Mouse (Mus musculus): ENCODE measurements around the gene BC028528.
"Not testable (repeated sequence)": the region's sequence is repeated elsewhere in the genome, so short reads cannot be mapped to it uniquely, and the experiment has no call there.

The BC028528 gene

DNA sequence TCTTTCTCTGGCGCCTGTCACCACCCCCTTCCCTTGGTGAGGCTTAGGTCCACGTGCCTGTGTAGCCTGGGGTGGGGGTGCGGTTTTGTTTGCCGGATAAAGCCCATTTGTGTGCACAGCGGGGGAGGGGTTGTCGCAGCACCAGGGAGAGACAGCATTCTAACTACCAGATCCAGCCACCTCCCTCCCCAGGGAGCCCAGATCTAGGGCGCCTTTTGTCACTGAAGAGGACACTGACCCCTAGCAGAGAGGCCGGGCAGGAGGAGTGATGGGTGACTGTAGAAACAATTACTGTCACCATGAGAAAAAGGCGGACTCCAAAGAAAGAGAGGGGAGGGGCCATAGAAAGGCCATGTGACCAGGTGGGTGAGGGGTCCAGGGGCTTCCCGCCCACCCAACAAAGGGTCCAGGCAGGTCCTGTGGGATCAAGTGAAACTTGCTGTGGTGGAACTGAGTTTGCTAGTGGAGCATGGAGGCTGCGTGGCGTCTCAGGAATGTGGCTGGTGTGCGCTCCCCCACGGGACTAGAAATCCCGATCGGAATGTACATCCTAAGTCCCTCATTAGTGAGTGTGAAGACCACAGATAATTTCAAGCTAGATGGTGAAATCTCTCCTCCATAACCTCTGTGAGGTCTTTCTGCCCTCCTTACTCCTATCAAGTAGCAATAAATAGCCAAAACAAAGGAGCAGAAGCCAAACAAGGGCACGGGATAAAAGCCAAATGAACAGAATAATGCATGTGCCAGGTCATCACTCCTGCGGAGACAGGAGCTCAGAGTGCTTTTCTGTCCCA lies 13.5 kb upstream of the BC028528 start:
- peak in 1 of 2 experiments; percentile 58 for DNase-seq

DNA sequence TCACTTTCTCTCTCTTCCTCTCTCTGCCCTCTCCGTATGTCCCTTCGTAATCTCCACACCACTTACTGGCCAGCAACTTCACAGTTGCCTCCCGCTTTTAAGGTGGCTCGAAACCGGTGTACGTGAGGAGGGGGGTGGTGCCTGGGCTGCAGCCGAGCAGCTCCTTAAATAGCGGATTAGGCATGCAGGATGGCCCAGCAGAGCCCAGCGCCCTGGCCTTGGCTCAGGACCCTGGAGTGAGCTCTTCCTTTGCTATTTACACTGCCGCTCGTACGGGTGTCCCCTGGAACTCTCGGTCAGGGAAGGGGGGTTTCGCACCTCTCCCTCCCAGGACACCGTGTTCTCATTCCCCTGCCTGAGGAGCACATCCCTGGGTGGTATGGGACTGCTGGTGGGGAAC lies 12.8 kb upstream of the BC028528 start, which contains the start of gene Car14:
Car14 (minus strand) TSS at position 124 of the 400 bp plus-strand sequence.
- peak in 1 of 2 experiments; percentile 29 for DNase-seq

DNA sequence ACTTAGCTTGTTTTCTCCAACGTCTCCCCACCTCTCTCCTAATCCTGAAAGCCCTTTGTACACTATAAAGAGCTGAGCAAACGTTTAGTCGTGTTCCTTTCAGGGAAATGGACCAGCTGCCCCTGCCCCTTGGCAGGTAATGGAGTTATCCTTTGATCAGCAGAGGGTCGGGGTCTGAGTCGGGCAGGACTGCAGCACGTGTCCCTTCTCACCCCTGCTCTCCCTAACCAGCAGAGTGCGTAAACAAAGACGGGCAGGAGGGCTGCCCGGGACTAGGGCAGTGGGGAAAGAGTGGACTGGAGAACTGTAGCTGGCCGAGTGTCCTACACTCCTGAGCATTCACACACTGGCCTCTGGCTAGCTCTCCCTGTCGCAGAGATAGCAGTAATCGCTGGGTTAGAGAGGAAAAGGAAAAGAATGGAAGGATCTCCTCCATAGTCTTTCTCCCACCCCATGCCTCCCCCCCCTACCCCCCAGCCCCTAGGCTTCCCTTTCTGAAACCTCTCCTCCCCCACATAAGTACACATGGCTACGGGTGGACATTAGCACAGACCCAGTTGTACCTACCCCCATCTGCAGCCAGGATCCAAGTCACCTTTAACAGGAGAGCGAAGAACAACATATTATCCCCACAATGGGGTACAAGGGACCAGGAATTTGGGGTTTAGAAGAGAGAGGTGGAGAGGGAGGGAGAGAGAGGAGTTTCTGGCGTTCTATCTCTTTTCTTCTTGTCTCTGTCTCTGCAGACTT lies 12.1 kb upstream of the BC028528 start:
- no peak for DNase-seq

DNA sequence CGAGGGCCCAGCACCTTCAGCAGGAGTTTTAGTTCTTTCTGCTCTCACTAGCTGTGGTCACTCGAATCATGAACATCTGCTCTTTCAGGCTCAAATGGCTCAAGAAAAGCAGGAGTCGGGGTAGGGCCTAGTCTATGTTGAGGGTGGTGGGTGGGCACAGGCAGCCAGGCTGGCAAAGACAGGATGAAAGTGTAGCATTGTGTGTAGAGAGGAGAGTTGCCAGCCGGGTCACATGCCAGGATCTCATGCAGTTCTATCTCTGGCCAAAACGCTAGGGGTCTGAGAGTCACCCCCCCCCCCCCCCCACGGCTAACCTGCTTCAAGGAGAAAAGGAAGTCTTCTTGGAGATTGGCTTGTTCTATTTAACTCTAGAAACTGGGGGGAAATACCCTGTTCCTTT lies 10.8 kb upstream of the BC028528 start:
- DNase-seq: no peak

DNA sequence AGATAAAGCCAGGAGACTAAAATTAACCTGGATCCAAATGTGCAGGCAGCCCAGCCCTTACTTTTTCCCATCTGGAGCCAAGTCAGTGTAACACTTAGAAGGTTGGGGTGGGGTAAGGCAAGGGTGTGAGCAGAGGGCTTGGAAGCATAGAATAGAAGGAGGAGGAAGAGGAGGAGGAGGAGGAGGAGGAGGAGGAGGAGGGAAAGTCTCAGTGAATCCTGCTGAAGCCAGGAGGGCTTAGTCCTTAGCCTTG lies 10.5 kb upstream of the BC028528 start:
- no peak for DNase-seq

DNA sequence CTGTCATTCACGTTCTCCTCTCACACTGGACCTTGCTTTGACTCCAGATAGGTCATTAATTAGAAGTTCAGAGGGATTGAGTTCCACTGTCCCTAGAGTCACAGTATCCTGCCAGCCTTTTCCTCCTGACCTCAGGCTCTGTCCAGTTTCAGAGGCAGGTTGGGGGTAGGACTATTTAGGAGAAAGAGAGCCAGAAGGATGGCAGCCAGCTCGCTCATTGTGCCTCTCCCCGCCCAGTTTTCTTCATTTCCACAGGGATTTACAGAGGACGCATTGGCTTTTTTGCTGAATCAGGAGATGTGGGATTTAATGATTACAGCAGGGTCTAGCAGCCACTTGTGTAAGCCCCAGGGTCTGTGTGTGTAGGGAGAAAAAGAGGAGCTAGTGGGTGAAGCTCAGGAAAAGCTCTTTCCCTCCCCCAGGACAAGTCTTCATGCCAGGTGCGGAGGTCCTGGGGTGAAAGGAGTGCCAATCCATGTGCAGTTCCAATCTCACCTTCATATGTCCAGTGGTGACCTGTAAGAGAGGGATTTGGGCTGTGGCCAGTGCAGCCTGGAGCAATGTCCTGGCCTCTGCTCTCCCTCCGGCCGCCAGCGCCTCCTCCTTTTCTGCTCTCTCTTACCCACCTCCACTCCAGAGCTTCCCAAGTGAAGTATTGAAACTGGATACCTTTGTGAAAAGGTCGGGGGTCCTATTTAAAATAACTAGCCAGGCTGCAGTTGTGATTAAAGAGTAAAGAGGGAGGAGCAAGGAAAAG lies 10.0 kb upstream of the BC028528 start:
- DNase-seq: no peak

DNA sequence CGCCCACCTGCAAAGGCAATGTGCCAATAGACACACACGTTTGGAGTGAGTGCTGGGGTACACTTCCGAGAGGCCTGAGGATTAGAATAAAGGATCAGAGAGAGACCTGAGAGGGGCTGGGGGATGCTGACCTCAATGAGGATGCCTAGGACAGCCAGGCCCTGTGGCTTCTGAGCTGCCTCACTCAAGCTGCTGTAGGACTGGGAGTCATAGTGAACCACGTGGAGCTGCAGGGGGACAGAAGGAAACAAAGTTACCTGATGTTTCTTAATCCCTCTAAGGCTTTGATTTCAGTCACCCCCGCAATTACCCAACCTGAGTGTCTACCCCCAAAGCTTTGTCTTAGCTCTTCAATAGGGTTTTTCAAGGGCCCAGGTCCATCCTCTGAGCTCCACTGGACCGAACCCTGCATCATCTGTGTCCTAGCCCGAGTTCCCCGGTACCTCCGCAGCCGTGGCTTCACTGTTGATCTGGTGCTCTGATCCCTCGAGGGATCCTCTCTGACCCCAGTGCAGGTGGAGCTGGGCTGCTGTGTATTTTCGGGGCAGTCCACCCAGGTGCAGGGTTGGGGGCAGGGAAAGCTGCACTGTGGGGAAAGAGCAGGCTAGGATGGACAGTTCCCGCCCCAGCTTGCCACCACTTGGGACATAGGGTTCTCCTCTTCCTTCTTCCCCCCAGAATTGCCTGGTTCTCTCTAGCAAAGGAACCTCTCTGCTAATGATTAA lies 8.2 kb upstream of the BC028528 start:
- DNase-seq: no peak

DNA sequence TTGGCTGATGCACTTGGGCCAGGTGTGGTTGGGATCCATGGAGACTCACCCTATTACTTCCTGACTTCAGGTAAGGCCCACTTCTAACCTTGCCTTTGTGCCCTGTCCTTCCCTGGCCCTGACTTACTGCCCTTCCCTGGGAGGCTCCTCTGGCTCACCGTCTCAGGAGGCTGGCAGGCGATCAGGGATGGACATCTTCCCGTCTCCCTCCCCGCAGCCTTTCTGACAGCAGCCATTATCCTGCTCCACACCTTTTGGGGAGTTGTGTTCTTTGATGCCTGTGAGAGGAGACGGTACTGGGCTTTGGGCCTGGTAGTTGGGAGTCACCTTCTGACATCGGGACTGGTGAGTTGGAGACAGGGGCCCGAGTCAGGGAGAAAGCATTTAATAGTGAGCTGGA lies 3.7 kb upstream of the BC028528 start:
- not testable (repeated sequence) for DNase-seq

DNA sequence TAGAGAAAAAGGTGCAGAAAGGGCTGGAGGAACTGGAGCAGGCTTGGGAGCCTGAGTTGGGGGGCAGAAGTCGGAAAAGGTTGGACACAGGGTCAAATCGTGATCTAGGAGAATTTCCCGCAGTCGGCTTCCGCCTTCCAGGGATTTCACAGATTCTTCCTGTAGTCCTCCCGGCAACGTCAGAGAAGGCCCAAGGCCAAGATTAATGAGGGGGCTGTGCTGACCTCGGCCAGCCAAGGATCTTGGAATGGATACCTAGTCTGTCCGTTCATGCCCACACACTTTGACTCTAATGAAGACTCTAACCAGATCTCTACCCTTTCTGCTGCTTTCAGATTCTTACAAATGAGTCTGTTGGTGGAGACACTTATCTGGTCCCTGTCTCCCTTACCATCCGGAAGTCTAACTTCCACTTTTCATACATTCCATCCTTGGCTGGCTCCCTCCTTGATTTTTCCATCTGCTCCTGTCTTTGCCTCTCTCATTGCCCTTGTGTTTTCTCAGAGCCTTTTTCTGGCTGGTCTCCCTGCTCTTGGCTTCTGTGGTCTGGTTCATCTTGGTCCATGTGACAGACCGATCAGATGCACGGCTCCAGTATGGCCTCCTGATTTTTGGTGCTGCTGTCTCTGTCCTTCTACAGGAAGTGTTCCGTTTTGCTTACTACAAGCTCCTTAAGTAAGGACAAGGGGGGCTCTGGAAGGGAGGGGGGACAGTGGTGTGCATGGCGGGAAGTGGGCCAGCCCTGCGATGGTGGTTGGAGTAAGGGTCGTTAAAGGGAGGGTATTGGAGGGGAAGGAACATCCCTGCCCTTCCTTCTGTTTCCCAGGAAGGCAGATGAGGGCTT lies 2.7 kb upstream of the BC028528 start:
- peak; percentile 61 to 65 for DNase-seq

DNA sequence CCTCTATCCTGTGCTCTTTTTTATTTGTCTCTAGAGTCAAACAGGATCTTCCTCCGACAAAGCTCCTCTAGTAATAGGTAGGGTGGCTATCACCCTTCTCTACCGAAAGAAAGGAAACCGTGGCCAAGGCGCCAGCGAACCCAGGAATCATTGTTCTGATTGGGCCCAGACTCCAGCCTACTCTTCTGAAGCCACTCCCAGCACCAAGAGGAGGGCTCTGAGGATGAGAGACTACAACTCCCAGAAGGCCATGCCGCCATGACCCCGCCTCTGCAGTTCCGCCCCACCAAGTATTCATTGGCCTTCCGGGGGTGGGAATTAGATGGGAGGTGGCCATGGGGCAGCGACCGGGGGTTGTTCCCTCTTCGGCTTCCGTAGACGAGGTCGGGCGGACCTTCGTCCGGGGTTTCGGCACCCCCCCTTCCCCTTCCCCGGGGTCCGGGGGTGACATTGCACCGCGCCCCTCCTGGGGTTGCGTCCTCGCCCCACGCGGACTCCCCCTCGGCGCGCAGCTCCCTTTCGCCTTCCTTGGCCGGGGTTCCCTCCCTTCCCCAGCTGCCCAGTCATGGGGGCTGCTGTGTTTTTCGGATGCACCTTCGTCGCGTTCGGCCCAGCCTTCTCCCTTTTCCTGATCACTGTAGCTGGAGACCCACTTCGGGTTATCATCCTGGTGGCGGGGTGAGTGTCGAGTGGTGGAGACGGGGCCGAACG lies 2.0 kb upstream of the BC028528 start, which contains the start of gene Aph1a:
Aph1a (plus strand) TSS at position 364 of the 711 bp plus-strand sequence.
- DNase-seq: peak; percentile 95 to 96

DNA sequence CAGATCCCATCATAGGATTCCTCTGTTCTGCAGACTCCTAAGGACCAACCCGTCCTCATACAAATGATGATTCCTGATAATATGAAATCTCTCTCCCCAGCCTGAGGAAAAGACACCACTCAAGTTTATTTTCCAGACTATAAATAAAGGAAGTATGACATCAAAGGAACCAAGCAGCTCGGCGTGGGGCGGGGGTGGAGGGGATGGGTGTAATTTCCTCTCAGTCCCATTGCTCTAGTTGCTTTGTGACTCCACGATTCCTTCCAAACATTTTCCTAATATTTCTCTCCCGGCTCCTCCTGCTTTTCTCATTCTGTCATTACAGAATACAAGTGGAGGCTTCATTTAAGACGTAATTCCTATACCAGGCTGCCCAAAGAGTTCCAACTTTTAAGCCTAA lies 1.3 kb upstream of the BC028528 start:
- no peak for DNase-seq

DNA sequence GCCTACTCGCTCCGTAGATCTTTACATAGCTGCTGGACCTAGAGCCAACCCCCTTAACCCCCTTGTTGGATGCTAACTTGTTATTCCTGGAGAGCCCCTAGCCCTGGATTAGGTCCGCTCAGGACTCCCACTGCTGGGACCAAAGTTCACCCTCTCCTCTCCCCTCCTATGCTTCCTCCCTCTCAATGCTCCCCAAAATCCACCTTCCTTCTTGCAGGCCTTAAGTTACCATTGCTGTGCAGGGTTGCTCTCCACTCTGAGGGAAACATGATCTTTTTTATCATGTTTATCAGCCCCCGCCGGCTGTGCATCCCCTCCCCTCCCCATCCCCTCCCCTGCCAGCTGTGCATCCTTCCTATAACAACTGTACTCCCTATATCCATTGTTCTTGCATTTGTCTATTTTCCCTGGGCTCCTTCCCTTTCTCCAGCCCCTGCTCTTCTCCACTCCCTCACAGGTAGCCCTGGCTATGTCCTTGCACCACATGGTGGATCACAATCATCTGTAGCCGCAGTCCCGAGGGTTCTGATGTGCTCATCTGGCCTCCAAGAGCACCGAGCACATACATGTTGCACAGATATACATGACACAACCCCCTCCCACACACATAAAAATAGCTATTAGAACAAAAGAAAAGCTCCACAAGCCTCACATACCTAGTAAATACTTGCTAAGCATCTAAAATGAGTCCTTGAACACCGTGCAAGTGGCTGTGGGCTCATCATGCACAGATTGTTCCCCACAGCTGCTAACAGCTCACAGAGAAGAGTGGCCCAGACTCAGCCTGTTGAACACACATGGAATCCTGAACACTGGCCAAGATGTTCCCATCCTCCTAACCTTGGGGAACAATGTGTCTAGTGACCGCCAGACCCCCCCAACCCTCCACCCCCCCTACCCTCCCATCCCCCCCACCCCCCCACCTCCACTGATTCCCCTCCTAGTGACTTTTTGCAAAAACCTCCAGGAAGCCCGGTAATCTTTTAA lies 554 bp upstream of the BC028528 start:
- no peak for DNase-seq

DNA sequence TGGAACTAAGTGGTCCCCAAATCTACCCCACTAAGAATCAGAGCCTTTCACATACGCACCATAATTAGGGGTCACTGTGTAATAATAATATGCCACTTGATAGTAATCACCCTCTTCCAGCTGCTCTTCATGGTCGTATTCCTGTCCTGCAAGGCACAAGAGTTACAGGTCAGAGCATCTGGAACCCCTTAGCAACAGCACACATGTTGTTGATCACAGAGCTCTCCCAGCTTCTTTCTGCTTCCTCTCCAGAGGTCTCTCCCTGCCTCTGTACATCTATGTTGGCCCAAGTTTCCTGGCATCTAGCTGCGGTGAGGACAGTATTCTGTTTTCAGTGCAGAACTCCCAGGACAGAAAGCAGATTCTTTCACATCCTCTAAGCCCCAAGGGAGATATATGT lies 2.1 kb downstream of the BC028528 start:
- no peak for DNase-seq

DNA sequence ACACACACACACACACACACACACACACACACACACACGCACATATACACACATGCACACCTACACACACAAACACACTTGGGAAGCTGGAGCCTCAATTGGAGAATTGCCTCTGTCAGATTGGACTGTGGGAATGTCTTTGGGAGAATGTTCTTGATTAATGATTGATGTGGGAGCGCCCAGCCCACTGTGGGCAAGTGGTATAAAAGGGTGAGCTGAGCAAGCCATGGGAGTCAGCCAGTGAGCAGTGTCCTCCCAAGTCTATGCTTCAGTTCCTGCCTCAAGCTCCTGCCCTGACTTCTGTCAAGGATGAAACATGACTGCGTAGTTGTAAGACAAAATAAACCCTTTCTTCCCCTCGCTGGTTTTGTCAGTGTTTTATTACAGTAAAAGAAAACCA lies 4.2 kb downstream of the BC028528 start:
- DNase-seq: no peak

DNA sequence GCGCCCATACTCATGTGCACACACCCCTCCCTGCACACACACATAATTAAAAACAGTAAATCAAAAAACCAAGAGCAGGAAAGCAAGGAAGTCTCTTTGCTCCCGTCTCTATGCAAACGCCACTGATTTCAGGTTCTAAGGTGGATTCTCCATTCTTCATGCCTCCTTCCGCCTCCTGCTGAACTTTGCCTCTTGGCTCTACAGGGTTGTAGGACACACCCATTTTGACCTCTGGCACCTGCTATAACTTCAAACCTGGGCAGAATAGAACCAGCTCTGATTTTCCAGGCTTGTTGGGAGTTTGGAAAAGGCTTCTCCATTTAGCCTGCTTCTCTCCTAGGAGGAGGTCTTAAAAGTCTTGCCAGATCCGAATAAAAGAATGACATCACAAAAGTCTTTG lies 7.4 kb downstream of the BC028528 start:
- no peak for DNase-seq

DNA sequence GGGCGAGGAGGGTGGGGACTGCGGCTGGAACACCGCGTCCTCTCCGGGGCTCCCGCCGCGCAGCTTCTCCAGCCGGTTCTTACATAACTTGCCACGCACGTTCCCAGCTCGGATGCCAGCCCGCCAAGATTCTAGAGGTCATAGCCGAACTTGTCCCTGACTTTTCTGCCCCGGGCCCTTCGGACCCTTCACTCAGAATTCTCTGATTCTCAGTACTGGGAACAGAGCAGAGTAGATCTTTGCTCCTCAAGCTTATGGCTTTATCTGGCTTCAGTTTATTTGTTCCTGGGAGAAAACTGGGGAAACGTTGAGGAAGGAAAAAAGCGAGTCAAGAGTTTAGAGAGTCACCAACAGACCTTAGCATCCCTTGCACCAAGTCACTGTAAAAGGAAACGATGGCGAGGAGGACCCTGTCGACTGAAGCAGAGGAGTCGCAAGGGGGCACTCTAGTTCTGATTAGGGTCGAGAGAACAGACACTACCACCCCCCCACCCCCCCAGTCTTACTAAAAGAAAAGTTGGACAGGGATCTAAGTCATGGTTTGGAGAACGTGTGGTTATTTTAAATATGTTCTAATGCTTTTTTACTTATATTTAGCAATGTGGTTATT lies 8.9 kb downstream of the BC028528 start:
- peak; percentile 49 to 77 for DNase-seq

DNA sequence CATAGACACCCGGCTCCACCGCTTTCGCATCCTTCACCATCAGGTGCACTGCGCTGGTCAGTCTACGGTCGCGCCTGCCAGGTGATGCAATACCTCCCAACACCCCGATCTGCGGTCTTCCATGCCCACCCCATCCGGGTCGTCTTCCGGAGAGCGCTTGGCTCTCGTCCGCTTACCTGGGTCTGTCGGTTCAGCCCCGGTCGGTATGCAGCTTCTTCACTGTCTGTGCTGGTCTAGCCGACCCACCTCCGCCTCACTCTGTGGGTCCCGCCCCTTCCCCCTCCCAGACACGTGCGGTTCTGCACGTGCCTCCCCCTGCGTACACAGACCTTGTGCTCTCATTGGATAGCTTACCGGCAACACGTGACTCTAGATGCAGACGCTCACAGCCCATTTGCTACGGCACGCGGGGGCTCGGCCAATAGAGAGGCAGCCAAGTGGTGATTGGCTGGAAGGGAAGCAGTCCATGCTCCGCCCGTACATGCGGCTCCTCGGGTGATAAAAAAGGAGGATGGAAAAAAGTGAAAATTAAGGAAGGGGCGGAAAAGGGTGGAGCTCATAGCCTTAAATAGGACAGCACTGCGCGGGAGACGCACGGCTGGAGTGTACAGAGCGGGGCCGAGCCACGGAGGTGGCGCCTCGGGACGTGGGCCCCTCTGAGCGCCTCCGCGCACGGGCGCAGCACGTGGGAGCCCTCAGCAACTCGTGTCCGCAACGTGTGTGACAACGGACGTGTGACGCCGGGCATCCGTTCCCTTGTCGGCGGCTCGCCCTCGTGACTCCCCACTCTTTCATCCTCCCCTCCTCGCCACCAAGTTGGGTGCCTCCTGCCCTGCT lies 9.6 kb downstream of the BC028528 start, which contains the start of gene Ciart:
Ciart (minus strand) TSS at position 273 of the 837 bp plus-strand sequence.
- peak; percentile 94 to 95 for DNase-seq

DNA sequence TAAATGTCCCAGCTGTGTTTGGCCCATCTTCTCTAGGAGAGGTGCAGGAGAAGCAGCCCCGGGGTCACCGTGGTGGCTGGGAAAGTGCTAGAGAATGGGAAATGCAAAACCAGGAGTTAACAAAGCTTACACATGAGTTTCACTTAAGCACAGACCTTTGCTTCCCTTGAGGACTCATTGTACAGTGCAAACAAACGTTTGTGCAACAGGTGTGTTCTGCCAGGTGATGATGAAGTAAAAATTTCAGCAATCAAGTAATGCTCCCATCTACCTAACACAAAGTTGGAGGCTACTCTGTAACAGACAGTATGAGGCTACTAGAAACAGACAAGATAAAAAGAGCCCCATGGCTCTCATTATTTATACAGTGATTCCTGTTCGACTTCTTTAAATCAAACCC lies 12.7 kb downstream of the BC028528 start:
- DNase-seq: no peak

Measured in cerebellum, postnatal 25 days (tissue).